Mouse (Mus musculus): ENCODE results near the gene Bach2.

The Bach2 gene

DNA sequence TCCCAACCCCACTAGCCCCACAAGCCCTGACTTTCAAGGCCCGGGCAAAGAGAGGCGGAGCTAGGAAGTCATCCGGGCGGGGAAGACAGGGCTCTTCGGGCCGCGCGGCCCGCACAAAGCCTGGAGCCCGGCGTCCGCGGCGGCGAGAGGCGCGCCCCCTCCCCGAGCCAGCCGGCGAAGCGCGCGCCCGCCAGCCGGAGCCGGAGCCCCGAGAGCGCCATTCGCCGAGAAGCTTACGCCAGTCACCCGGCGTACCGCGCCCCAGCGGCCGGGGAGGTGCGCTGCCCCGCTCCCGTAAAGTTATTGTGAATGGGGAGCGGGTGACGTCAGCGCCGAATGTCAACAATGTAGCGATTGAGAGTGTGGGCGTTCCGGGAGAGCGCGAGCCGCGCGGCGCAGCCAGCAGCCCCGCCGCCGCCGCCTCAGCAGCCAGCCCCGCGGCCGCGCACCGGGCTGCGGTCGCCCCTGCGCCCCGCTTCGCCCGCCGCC, at the start of gene Bach2:
Gene Bach2, plus strand, starts transcription at position 439 of the 489 bp plus-strand sequence.
- in situ Hi-C loops (cut with MboI; ENCODE audit: low pct_unique_long_range_greater_than_20kb in 1 of 2, low sequenced_read_pairs in 2 of 2, unreplicated experiment in 1 of 2): no loop called here

DNA sequence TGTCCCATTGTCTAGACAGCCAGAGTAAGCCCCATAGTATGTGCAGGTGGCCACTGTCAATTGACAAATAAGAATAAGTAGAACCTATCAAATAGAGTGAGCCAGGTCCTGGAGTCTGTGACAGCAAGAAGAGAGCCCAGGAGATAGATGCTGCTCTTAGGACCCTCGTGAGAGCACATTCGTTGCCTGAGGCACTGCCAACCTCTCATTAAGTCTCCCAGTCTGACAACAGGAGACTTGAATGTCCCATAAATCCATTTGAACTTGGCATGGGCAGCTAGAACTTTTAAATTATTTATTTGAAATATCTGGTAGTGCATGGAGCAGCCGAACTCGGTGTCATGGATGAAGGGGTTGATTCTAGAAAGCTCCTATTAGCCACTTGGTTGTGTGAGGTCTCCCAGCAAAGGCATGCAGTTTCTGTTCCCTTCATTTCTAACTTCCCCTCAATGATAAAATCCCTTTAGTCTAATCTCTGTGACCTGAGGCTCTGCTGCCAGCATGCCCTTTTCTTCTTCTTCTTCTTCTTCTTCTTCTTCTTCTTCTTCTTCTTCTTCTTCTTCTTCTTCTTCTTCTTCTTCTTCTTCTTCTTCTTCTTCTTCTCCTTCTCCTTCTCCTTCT, 49.1 kb upstream of the Bach2 start:
- in situ Hi-C loops (cut with MboI; ENCODE audit: low pct_unique_long_range_greater_than_20kb in 1 of 2, low sequenced_read_pairs in 2 of 2, unreplicated experiment in 1 of 2): no loop called here

DNA sequence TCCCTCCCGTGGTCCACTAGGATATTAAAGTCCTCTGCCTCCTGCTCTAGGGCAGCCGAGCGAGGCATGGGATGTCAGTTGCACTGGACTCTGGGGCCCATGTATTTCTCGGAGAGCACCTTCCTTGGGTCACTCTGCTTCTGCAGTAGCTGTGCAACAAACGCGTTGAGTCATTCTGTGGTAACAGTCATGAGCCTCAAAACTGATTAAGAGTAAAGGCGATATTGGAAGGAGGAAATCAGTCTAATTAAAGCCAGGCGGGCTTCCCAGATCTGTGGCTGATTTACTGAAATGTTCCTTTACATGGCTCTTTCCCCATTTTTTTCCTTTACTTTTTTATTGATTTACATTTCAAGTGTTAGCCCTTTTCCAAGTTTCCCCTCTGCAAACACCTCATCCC, 48.1 kb upstream of the Bach2 start:
- in situ Hi-C loops (cut with MboI; ENCODE audit: low pct_unique_long_range_greater_than_20kb in 1 of 2, low sequenced_read_pairs in 2 of 2, unreplicated experiment in 1 of 2): no loop called here

DNA sequence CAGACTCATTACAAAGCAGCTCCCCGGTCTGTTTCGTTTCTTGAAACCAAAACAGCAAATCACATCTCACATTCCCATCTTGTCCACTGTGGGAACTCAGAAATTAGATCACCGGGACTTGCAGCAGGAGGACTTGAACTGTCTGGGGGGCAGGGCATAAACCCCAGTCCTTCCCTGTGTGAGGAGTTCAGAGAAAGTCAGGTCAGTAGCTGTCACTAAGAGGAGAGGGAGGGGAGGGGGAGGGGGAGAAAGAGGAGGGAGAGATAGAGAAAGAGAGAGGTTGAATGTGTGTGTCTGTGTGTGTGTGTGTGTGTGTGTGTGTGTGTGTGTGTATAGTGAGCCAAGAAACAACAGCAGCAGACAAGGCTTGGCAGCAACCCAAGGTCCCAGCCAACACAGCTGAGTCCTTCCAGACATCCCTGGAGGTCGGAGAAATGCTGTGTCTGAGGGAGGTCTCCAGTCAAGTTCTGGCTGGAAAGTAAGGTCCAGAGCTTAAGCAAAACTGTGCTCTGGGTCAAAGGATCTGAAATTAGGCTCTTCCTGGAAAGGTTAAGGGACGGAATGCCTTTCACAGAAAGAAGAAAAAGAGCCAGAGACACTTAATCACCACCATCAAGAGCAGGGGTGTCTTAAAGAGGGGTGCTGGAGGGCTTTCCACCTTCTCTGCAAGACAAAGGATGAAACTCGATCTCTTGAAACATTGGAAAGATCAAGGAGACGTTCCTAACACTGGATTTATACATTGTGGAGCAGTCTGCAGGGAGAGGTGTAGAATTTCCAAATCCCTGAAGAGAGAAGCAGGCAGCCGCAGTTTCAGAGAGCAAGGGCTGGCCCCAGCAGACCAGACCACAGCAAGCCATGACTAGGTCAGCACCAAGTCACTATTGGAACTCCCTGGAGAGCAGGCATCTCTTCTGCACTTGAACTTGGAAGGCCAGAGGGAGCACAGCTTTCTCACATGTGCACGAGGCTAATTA, 42.4 kb upstream of the Bach2 start:
- in situ Hi-C loops (cut with MboI; ENCODE audit: low pct_unique_long_range_greater_than_20kb in 1 of 2, low sequenced_read_pairs in 2 of 2, unreplicated experiment in 1 of 2): no loop called here

DNA sequence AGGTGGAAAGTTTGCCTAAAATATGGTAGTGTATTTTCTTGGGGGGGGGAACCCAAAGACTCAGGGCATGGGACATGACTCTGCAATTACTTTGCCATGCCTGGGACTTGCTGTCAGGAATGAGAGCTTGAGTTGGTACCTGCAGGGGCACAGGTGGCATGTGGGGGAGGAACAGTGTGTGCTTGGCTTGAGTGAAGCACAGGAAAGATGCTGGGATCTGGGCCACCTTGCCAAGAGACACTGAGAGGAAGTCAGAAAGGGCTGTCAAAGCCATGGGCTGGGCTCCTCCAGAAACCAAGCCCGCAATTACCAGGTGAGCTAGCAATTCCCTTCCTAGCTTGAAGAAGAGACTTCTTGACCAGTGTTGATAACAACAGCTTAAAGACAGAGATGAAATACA, 40.6 kb upstream of the Bach2 start:
- in situ Hi-C loops (cut with MboI; ENCODE audit: low pct_unique_long_range_greater_than_20kb in 1 of 2, low sequenced_read_pairs in 2 of 2, unreplicated experiment in 1 of 2): no loop called here

DNA sequence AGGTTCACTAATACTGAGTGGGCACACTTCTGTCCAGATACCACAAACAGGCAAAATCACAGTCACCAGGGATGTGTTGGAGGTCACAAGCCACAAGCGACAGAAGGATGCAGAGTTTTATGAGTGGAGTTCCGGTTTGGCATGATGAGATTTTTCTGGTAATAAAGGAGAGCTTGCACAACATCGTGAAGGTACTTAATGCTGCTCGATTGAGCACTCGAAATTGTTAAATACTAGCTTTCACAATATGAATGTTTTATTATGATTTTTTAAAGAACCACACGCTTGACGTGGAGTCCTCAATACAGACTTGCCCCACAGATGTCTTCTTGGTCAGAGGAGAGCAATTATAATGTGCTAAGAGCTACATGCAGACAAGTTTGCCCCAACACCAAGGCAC, 40.0 kb upstream of the Bach2 start:
- in situ Hi-C loops (cut with MboI; ENCODE audit: low pct_unique_long_range_greater_than_20kb in 1 of 2, low sequenced_read_pairs in 2 of 2, unreplicated experiment in 1 of 2): no loop called here

DNA sequence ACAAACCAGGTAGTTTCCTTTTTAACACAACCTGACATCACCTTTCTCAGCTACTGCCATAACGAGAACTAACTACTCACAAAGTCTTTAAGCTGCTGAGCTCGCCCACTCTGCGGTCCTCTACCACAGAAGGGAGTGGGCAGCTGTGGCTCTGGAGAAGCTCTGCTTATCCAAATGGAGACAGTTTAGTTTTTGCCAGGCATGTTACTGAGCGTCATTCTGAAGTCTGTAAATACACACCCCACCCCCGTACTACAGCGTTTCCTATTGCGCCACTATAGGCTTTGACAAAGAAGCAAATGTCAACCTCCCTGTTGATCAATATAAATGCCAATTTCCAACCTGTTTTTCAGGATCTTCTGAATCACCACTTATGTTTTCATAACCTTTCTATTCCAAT, 39.4 kb upstream of the Bach2 start:
- in situ Hi-C loops (cut with MboI; ENCODE audit: low pct_unique_long_range_greater_than_20kb in 1 of 2, low sequenced_read_pairs in 2 of 2, unreplicated experiment in 1 of 2): no loop called here

DNA sequence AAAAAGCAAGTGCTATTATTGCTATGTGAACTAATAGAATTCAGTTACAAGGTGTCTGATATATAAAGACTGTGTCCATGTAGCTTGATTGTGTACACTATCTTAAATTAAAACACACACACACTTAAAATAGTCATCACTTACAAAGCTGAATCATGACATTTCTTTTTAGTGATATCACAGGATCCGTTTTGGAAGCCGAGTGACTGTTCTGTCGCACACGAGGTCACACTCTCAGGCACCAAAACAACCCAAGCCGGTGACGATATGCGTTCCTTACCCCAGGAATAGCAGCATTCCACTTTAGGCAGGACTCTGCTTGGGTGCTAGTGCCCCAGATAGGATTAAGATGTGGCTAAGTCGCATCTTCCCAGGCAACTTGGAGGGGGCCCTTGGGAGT, 37.5 kb upstream of the Bach2 start:
- in situ Hi-C loops (cut with MboI; ENCODE audit: low pct_unique_long_range_greater_than_20kb in 1 of 2, low sequenced_read_pairs in 2 of 2, unreplicated experiment in 1 of 2): no loop called here

DNA sequence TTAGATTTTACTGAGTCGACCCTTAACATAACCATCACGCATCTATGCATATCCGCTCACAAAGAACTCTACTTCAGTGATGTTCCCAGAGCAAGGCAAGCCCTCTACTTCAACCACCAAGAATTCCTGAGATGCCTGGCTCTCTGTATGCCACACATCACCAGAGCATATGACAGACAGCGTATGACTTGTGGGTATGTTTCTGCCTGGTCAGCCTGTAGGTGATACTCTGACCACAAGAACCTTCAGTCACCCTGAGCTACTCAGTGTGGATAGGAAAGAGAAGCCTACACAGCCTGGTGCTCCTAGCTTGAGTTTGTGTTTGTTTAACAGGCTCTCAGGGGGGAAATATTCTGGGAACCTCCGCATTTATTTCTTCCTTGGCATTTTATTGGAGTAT, 36.2 kb upstream of the Bach2 start:
- in situ Hi-C loops (cut with MboI; ENCODE audit: low pct_unique_long_range_greater_than_20kb in 1 of 2, low sequenced_read_pairs in 2 of 2, unreplicated experiment in 1 of 2): no loop called here

DNA sequence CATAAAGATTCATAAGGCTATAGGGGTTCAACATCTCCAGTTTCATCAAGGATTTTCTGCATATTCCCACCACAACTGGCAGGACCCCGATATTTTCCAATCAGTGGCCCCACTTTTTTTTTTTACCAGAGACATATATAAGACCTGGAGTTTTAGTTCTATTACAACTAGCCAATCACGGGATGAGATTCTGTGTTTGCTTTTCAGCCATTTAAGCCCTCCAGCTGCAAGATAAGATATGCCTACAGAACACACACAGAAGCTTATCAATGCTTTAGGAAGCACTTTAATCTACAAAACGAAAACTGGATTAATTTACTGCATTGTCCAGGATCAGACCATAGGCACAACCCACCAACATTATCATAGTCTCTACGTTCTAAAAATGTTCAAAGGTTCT, 33.8 kb upstream of the Bach2 start:
- in situ Hi-C loops (cut with MboI; ENCODE audit: low pct_unique_long_range_greater_than_20kb in 1 of 2, low sequenced_read_pairs in 2 of 2, unreplicated experiment in 1 of 2): no loop called here

DNA sequence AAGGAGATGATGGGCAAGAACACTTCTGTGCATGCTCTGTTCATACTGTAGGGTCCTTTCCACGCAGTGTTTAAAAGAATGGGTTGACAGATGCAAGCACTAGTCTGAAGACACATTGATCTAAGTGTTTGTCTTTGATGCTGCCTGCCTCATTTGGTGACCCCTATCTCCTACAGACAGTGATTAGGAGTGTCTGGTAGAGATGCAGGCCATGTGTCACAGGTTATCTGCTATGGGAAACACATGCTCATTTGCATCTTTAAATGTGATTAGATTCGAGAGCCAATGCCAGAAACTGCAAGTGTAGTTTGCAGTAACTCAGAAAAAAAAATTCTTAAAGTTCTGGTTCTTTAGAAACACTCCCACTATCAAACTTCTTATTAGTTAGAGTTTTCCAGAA, 32.8 kb upstream of the Bach2 start:
- in situ Hi-C loops (cut with MboI; ENCODE audit: low pct_unique_long_range_greater_than_20kb in 1 of 2, low sequenced_read_pairs in 2 of 2, unreplicated experiment in 1 of 2): no loop called here

DNA sequence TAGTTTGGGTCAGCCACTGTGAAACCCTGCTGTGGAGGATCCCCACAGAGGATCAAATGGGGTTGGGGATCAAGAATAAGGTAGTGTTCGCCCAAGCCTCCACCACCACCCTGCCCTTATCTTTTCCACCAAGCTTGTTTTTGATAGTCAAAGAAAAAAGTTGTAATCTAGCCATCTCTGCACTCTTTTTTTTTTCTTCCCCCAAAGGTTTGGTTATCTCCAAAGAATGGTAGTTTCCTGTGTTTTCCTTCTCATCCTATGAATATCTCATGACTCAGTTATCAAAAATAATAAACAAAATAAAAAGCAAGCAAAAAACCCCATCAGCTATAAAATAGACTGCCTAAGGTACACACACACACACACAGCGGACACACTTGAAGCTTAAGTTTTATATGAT, 28.6 kb upstream of the Bach2 start:
- in situ Hi-C loops (cut with MboI; ENCODE audit: low pct_unique_long_range_greater_than_20kb in 1 of 2, low sequenced_read_pairs in 2 of 2, unreplicated experiment in 1 of 2): no loop called here

DNA sequence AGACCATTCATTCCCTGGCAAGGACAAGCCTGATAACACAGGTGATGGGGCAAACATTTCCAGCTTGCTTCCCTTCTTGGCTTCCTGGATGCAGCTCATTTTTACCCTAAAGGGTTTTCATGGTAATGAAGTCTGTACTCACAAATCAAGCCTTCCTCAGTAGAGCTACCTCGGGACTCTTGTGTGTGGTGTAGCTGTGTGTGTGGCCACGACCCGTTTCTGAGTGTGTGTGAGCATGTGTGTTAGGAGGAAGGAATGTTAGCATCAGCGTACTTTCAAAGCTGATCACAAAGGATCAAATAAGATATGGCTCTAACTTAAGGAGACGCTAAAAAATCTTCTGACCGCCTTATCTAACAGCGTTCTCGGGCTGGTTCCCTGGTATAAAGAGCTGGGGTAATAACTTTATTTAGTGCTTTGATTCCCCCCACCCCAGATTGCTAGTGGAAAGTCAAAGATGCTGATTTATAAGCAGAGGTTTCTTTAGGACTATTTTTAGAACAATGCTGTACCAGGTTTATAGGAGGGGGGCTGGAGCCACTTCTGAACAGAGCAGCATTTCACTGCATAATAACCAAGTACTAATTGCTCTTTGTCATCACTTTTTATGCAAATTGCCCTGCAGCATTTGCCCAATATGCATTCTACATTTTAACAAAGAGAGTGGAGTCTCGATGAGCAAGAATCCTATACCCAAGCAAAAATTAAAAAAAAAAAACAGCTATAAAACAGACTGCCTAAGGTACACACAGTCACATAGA, 28.0 kb upstream of the Bach2 start:
- in situ Hi-C loops (cut with MboI; ENCODE audit: low pct_unique_long_range_greater_than_20kb in 1 of 2, low sequenced_read_pairs in 2 of 2, unreplicated experiment in 1 of 2): no loop called here

DNA sequence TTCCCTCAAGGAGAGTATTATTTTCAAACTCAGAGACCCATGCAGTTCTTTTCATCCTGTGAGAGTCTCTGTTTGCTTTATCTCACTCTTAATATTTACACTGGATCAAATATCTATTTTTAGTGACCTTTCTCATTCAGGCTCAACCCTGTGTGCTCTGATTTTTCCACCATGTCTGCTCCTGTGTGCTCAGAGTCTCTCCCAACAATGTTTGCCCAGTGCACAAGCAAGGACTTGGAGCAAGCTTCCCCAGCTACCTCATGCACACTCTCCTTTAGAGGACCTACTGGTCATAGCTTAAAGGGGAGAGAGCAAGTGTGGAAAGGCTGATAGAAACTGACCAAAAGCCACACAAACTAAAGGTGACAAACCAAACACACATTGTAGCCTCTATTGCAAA, 26.0 kb upstream of the Bach2 start:
- in situ Hi-C loops (cut with MboI; ENCODE audit: low pct_unique_long_range_greater_than_20kb in 1 of 2, low sequenced_read_pairs in 2 of 2, unreplicated experiment in 1 of 2): no loop called here

DNA sequence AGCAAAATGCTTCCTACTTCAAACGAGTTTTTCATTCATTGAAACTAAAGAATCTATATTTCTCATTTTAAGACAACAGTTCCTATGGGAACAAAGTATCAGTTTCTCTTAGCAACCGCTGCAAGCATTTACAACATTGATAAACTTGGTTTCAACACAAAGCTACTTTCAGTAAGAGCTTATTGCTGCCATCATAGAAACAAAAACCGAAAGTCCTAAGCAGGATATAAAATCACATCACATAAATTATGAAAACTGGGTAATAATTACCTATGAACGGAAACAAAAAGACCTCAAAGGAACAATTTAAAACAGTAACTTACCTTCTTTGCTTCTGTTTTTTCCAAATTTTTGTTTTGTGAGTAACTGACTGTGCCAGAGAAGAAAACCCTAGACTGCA, 22.1 kb upstream of the Bach2 start:
- in situ Hi-C loops (cut with MboI; ENCODE audit: low pct_unique_long_range_greater_than_20kb in 1 of 2, low sequenced_read_pairs in 2 of 2, unreplicated experiment in 1 of 2): no loop called here

DNA sequence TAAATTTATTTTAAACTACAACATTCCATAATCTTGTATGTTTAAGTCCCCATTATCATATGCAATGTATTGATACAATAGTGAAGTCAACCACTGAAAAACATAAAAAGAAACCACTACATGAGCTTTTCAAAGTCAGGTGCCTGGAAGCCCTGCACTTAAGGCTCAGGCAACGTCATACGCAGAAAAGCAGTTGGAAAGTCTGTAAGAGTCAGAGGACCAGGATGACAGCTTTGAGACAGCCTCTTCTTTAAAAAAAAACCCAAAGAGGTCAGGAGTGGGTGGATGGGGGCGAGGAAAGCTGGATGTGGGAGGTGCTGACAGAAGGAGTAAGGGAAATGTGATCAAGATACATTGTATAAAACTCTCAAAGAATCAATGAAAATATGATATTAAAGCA, 21.6 kb upstream of the Bach2 start:
- in situ Hi-C loops (cut with MboI; ENCODE audit: low pct_unique_long_range_greater_than_20kb in 1 of 2, low sequenced_read_pairs in 2 of 2, unreplicated experiment in 1 of 2): no loop called here

DNA sequence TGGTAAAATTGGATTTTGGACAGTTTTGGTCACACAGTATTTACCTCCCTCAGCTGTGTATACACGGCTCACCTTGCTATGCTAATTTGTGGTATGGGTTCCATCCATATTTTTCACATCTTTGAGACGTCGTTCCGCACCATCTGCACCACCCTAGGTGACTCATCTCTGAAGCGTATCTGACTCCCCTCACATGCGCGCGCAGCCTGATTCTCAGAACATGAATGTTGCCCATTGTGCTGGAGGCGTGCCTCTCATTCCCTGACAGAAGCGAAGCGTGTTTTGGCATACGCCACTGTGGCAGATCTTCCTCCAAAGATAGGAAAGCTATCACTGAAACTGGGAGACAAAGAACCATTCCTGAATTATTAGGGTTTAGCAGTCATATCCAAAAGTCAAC, 21.0 kb upstream of the Bach2 start:
- in situ Hi-C loops (cut with MboI; ENCODE audit: low pct_unique_long_range_greater_than_20kb in 1 of 2, low sequenced_read_pairs in 2 of 2, unreplicated experiment in 1 of 2): no loop called here

DNA sequence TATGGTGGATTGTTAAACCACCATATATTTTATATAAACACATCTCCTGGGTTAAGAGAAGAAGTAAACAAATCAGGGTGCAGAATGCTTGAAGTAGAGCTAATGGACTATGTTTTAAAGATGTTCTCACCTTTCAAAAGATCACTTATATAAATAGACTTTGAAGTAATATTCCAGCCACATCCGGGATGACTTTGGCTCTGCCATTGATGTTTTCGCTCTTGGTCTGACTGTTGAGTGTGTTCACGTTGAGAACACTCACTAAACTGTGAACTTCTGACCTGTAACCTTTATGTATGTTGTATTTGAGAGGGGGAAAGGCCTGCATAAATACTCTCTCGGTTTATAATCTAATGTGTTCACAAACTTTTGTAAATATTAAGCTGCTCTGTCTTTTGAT, 20.2 kb upstream of the Bach2 start:
- in situ Hi-C loops (cut with MboI; ENCODE audit: low pct_unique_long_range_greater_than_20kb in 1 of 2, low sequenced_read_pairs in 2 of 2, unreplicated experiment in 1 of 2): no loop called here

DNA sequence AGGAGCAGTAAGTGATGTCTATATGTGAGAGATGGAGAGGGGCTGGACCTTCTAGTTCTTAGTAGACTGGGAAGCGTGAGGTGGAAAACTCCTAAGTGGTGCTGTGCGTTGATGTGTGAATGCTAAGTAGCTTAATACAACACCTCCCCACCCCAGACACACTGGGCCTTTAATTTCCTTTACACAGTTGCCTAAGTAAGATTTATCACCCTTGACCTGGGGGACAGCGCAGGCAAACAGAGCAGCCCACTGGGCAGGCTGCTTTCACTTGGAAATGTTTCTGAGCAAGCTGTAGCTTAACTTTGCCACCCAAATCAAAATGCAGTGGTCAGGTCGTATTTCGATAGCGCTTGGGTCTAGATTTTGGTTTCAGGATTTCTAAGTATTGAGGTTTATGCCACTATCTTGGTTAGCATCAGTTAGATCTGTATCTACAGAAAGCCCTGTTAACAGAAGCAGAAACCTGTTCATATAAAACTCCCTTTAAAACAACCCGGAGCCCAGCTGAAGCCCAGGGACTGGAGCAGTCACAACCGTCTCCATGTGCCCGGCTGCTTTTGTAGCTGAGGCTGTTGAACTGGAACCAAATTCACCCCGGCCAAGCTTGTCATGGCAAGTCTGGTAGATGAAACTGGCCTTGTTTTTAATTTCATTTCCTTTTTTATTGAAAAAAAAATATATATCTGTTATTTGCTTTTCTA, 19.0 kb upstream of the Bach2 start:
- in situ Hi-C loops (cut with MboI; ENCODE audit: low pct_unique_long_range_greater_than_20kb in 1 of 2, low sequenced_read_pairs in 2 of 2, unreplicated experiment in 1 of 2): no loop called here
